Mouse (Mus musculus) limb, embryonic 14.5 days (tissue): Measurements from ENCODE around the gene Nabp2. TPM values are rescaled to one million over a fixed set of nuclear protein-coding genes. Genes with fewer than 3 reads are reported as not detected.

Source experiments
- ATAC-seq: fragments of 200-750 bp; cut with Nextera tagmentation; 2 replicates; pipeline ENCODE4 v1.8.0; 2017; ENCODE audit warnings: low read depth, moderate number of reproducible peaks, moderate TSS enrichment; ENCODE audit not compliant: low FRiP score
- DNase-seq: peaks from one replicate; pipeline ENCODE4 v3.0.0-alpha.2; 2015; ENCODE audit warnings: low spot score
- H3K27ac ChIP-seq: fragments of 300-500 bp; sonication (generic); replicated peaks from 2 replicates; pipeline ENCODE4 v1.5.1; 2014; ENCODE audit warnings: low read depth, mild to moderate bottlenecking, low read length, moderate library complexity, mixed read lengths
- H3K27me3 ChIP-seq: fragments of 300-500 bp; sonication (generic); 2 replicates; pipeline ENCODE4 v1.6.1; 2014; ENCODE audit warnings: low read length, mixed read lengths; ENCODE audit not compliant: control insufficient read depth, insufficient read depth
- H3K36me3 ChIP-seq: fragments of 300-500 bp; sonication (generic); 2 replicates; pipeline ENCODE4 v1.6.1; 2014; ENCODE audit warnings: mild to moderate bottlenecking, low read length, moderate library complexity, mixed read lengths; ENCODE audit not compliant: control insufficient read depth, insufficient read depth
- H3K4me1 ChIP-seq: fragments of 300-500 bp; sonication (generic); 2 replicates; pipeline ENCODE4 v1.6.1; 2014; ENCODE audit warnings: antibody characterized with exemption, low read length, mixed read lengths; ENCODE audit not compliant: control insufficient read depth, insufficient read depth
- H3K4me2 ChIP-seq: fragments of 300-500 bp; sonication (generic); replicated peaks from 2 replicates; pipeline ENCODE4 v1.6.1; 2014; ENCODE audit warnings: low read depth, mild to moderate bottlenecking, low read length, moderate library complexity; ENCODE audit not compliant: severe bottlenecking
- H3K4me3 ChIP-seq: fragments of 300-500 bp; sonication (generic); replicated peaks from 2 replicates; pipeline ENCODE4 v1.5.1; 2014; ENCODE audit warnings: low read length
- H3K9ac ChIP-seq: fragments of 300-500 bp; sonication (generic); 2 replicates; pipeline ENCODE4 v1.6.1; 2014; ENCODE audit warnings: mild to moderate bottlenecking, low read depth, low read length, moderate library complexity; ENCODE audit not compliant: severe bottlenecking
- H3K9me3 ChIP-seq: fragments of 300-500 bp; sonication (generic); 2 replicates; pipeline ENCODE4 v1.6.1; 2016; ENCODE audit warnings: low read length; ENCODE audit not compliant: control insufficient read depth
- POLR2A ChIP-seq: fragments of 200-500 bp; IDR thresholded peaks from 2 replicates; pipeline ENCODE4 v1.8.0; 2012; ENCODE audit warnings: inconsistent platforms, mild to moderate bottlenecking, moderate library complexity, borderline replicate concordance; ENCODE audit not compliant: insufficient read depth, insufficient read length; ENCODE audit errors: extremely low read depth
- WGBS: fragments of 180-500 bp; shearing (Covaris S2); extraction: QIAGEN DNeasy Blood & Tissue Kit; methylation state at CpG from one replicate; pipeline ENCODE4 v1.1.7; 2014; 5-methylcytosine and 5-hydroxymethylcytosine counted together
- polyA plus RNA-seq, 2 experiments: library from polyadenylated mRNA; depleted of rRNA in 1 of 2; stranded (reverse) in 1 of 2; unstranded in 1 of 2; fragments of >200 nt; fragmentation: Nextera tagmentation in 1 of 2; extraction: Ambion mirVana in 1 of 2; gene quantifications; 2 replicates each; pipeline versions ENCODE4 v1.2.1 to v1.2.3; 2012 to 2014

Gene Nabp2
- polyA plus RNA-seq, 2 experiments = 42.3 to 68.6 TPM

DNA sequence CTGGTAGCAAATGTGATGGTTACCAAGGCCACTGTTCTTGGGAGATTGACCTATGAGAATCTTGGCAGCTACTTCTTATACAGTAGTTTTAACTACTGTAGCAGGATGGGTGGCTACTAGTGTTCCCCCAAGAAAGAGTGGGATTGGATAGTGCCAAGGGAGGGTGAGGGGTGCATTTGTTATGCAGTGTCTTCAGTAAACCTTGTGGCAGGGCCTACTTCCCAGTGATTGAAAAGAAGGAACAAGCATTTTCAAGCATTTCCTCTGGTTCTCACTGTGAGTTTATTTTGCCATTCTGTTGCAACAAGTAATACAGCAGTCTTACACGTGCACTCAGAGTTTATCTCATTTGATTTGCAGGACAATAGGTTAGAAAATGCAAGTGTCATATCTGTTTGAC is 1.3 kb upstream of the Nabp2 start:
- no peaks in the 10 kb centered on the region for H3K9me3 ChIP-seq
- H3K36me3 ChIP-seq = peaks cover 45% of the 10 kb centered on the region
- DNase-seq (no peak), ATAC-seq (no peak)
- H3K9ac ChIP-seq = peak overlapping the region; percentile 70
- H3K27ac ChIP-seq = peak overlapping the region; percentile 89
- WGBS = 46% methylated on average over 1 of the region's 1 CpGs
- H3K4me3 ChIP-seq = peak overlapping the region; percentile 72
- no peak for TF ChIP-seq POLR2A
- no peaks in the 10 kb centered on the region for H3K27me3 ChIP-seq
- peak overlapping the region; percentile 97 for H3K4me2 ChIP-seq
- H3K4me1 ChIP-seq = peaks cover 24% of the 10 kb centered on the region

DNA sequence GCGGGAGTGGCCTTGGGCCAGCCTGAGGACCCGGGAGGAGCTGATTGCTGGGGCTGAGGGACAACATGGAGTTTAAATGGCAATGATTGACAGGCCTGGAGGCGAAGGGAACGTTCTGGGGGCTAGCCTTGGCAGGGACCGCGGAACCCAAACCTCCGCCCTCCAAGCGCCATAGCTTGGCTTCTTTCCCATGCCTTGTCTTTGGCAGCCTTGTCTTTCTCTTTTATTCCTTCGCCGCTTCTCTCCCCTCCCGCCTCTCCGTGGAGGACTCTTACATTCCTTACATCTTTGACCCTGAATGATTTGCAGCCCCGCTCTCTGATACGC is 726 bp upstream of the Nabp2 start:
- DNase-seq = peak; percentile 58
- peaks cover 24% of the 10 kb centered on the region for H3K4me1 ChIP-seq
- 2% methylated on average over 14 of the region's 14 CpGs for WGBS

DNA sequence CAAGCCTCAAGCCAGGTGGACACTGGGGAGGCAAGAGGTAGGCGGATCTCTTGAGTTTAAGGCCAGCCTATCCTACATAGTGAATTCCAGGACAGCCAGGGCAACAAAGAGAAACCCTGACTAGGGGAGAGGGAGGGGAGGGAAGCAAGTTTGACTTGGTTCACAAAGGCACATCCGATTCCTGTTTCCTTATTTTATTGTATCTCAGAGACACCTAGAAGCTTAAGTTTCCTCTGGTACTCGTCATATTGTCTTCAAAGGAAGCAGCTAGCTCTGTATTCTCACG is 789 bp downstream of the Nabp2 start:
- peak overlapping the region; percentile 97 for H3K4me2 ChIP-seq
- WGBS = 26% methylated on average over 4 of the region's 4 CpGs
- peak overlapping the region; percentile 72 for H3K4me3 ChIP-seq
- DNase-seq (no peak), ATAC-seq (no peak)
- H3K27ac ChIP-seq = peak overlapping the region; percentile 89
- H3K27me3 ChIP-seq = no peaks in the 10 kb centered on the region
- H3K36me3 ChIP-seq = peaks cover 31% of the 10 kb centered on the region
- H3K4me1 ChIP-seq = peaks cover 24% of the 10 kb centered on the region
- H3K9ac ChIP-seq = peak overlapping the region; percentile 70; the same call in 1 of the 2 replicates
- no peaks in the 10 kb centered on the region for H3K9me3 ChIP-seq
- no peak for TF ChIP-seq POLR2A

More for the DNA sequence above, 726 bp upstream of the Nabp2 start:
- ATAC-seq = no peak
- peak overlapping the region; percentile 70 for H3K9ac ChIP-seq
- H3K4me3 ChIP-seq = peak overlapping the region; percentile 72
- peaks cover 39% of the 10 kb centered on the region for H3K36me3 ChIP-seq
- H3K4me2 ChIP-seq = peak overlapping the region; percentile 97
- peak overlapping the region; percentile 89 for H3K27ac ChIP-seq
- TF ChIP-seq POLR2A = no peak
- H3K27me3 ChIP-seq = no peaks in the 10 kb centered on the region
- no peaks in the 10 kb centered on the region for H3K9me3 ChIP-seq

DNA sequence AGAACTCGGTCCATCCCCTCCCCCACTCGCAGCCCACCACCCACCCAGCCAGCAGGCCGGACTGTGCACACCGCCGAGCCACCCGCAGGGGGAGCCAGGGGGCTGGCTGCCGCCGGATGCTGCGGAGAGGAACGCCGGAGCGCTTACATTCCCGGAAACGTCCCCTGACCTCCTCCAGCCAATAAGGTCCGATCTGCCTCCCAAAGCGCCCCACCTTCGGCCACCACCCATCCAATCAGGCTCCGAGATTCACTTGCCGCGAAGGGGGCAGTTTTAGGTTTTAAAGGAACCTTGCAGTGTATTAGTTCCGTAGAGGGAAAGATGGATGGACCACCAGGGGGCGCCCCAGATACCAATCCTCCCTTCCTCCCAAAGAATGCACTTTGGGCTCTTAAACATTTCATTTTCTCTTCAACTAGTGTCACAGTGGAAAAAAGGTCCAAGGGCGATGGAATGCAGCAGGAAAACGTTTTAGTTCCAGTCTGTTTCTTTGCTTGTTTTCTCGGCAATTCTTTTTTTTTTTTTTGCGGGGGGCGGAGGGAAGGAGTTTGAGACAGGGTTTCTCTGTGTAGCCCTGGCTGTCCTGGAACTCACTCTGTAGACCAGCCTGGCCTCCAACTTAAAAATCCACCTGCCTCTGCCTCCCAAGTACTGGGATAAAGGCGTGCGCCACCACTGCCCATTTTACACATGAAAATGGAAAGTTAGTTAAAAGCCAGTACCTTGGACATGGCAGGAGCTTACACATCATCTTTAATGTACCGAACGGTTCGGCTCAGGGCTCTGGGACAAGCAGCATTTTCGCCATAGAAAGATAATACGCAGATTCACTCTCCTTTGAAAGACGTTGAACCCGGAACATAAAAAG is 1.4 kb downstream of the Nabp2 start:
- H3K27me3 ChIP-seq = no peaks in the 10 kb centered on the region
- peak overlapping the region; percentile 72 for H3K4me3 ChIP-seq
- ATAC-seq (peak; percentile 91), DNase-seq (peak; percentile 99)
- 4% methylated on average over 35 of the region's 36 CpGs for WGBS
- peak overlapping the region; percentile 97 for H3K4me2 ChIP-seq
- peaks cover 24% of the 10 kb centered on the region for H3K4me1 ChIP-seq
- H3K27ac ChIP-seq = peak overlapping the region; percentile 89
- no peak for TF ChIP-seq POLR2A
- H3K9me3 ChIP-seq = no peaks in the 10 kb centered on the region
- H3K9ac ChIP-seq = peak overlapping the region; percentile 60
- peaks cover 25% of the 10 kb centered on the region for H3K36me3 ChIP-seq

DNA sequence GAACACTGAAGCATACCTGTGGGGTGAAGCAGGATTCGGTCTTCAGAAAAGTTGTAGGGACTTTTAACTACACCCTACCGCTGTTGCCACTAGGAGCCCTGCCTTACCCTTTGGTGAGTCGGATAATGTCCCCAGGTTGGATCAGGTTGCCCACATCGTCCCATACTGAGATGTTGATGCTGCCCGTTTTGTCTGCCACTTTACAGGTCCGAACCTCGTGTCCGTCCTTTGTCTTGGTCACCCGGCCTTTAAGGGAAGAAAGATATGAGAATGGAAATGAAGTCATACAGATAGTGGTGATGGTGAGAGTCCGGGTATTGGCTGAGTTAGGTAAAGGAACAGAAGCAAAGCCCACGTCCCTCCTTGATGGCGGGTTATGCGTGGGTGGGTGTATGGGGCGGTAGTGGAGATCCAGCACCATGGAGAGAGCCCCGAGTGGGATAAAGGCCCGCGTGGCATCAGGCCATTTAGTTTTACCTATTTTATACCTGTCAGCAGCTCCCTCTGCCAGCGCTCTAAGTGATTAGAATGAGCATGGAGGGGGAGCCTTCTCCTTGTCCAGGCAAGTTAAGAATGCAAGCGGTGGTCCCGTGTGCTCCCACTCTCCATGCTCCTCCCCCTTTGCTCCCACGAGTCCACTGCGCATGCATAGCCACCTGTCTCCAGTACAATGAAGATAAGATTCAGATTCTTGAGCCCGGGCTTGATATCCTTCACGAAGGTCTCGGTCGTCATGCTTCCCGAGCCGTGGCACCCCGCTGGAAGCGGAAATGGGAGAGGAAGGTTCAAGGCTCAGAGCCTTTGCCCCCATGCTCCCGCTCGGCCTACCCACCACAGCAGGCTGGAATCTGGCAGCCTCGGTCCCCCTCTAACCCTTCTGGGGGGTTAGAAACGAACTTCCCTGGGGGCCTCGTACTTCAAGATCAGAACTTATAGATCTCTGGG is 2.4 kb downstream of the Nabp2 start:
- Histone ChIP-seq H3K27me3 (no peaks in the 10 kb centered on the region), H3K36me3 (peaks cover 16% of the 10 kb centered on the region; the same call in 1 of the 2 replicates), H3K4me2 (peak overlapping the region; percentile 63), H3K4me1 (peaks cover 24% of the 10 kb centered on the region), H3K9me3 (no peaks in the 10 kb centered on the region), H3K9ac (peak overlapping the region; percentile 60), H3K27ac (peak overlapping the region; percentile 55), H3K4me3 (peak overlapping the region; percentile 72)
- ATAC-seq (no peak), DNase-seq (peak; percentile 13)
- TF ChIP-seq POLR2A = no peak
- 18% methylated on average over 35 of the region's 35 CpGs for WGBS
